Mouse (Mus musculus) stomach, embryonic 15.5 days (tissue): ENCODE results near the gene Itga11. TPM values are rescaled to one million over a fixed set of nuclear protein-coding genes. Genes with fewer than 3 reads are reported as not detected.
A peak's percentile ranks its signal among the peaks of the same experiment; 100 is the strongest.

Experiments
- ATAC-seq: fragments of 200-750 bp; cut with Nextera tagmentation; 2 replicates; pipeline ENCODE4 v1.8.0; 2017; ENCODE audit warnings: low read depth, moderate number of reproducible peaks, moderate TSS enrichment; ENCODE audit not compliant: insufficient read depth, low FRiP score
- H3K27ac ChIP-seq: fragments of 300-500 bp; sonication (generic); 2 replicates; pipeline ENCODE4 v1.5.1; 2015; ENCODE audit warnings: mild to moderate bottlenecking, inconsistent platforms
- H3K27me3 ChIP-seq: fragments of 300-500 bp; sonication (generic); replicated peaks from 2 replicates; pipeline ENCODE4 v1.6.1; 2015; ENCODE audit warnings: inconsistent platforms
- H3K36me3 ChIP-seq: fragments of 300-500 bp; sonication (generic); 2 replicates; pipeline ENCODE4 v1.6.1; 2015; ENCODE audit warnings: inconsistent platforms
- H3K4me1 ChIP-seq: fragments of 300-500 bp; sonication (generic); 2 replicates; pipeline ENCODE4 v1.6.1; 2015; ENCODE audit warnings: inconsistent platforms
- H3K4me2 ChIP-seq: fragments of 300-500 bp; sonication (generic); 2 replicates; pipeline ENCODE4 v1.6.1; 2015; ENCODE audit warnings: mild to moderate bottlenecking, inconsistent platforms
- H3K4me3 ChIP-seq: fragments of 300-500 bp; sonication (generic); replicated peaks from 2 replicates; pipeline ENCODE4 v1.5.1; 2015; ENCODE audit warnings: inconsistent platforms
- H3K9ac ChIP-seq: fragments of 300-500 bp; sonication (generic); 2 replicates; pipeline ENCODE4 v1.6.1; 2015; ENCODE audit warnings: inconsistent platforms
- H3K9me3 ChIP-seq: fragments of 300-500 bp; sonication (generic); 2 replicates; pipeline ENCODE4 v1.6.1; 2016; ENCODE audit warnings: inconsistent platforms
- WGBS: fragments of 180-500 bp; shearing (Covaris S2); methylation state at CpG from one replicate; pipeline ENCODE4 v1.1.7; 2015; 5-methylcytosine and 5-hydroxymethylcytosine counted together
- polyA plus RNA-seq: library from polyadenylated mRNA; unstranded; fragments of >200 nt; fragmentation: Nextera tagmentation; extraction: Ambion mirVana; gene quantifications from 2 replicates; pipeline ENCODE4 v1.2.1, GENCODE M21; 2015

The Itga11 gene
- polyA plus RNA-seq, 1 experiment from 2014 or later = 1.4 TPM

GRCm38 (mm10) chr9:62825791-62826393 lies 148.3 kb downstream of the Itga11 start:
- Histone ChIP-seq H3K27ac (peak overlapping the region; percentile 40), H3K4me3 (no peak overlapping the region), H3K9me3 (no peaks in the 10 kb centered on the region), H3K4me2 (no peak overlapping the region), H3K27me3 (no peaks in the 10 kb centered on the region), H3K4me1 (peaks cover 9% of the 10 kb centered on the region; the same call in 1 of the 2 replicates), H3K9ac (no peak overlapping the region), H3K36me3 (no peaks in the 10 kb centered on the region)
- 13% methylated on average over 9 of the region's 9 CpGs for WGBS
- no peak for ATAC-seq

GRCm38 (mm10) chr9:62826456-62826855 lies 148.8 kb downstream of the Itga11 start:
- 22% methylated on average over 7 of the region's 7 CpGs for WGBS
- no peak for ATAC-seq
- Histone ChIP-seq H3K9ac (no peak overlapping the region), H3K27ac (peak overlapping the region; percentile 40), H3K27me3 (no peaks in the 10 kb centered on the region), H3K4me1 (peaks cover 9% of the 10 kb centered on the region; the same call in 1 of the 2 replicates), H3K4me3 (no peak overlapping the region), H3K36me3 (no peaks in the 10 kb centered on the region), H3K4me2 (no peak overlapping the region), H3K9me3 (no peaks in the 10 kb centered on the region)

- H3K9ac ChIP-seq = no peak overlapping the region
- peaks cover 9% of the 10 kb centered on the region; the same call in 1 of the 2 replicates for H3K4me1 ChIP-seq
- H3K27ac ChIP-seq = peak overlapping the region; percentile 77
Observed at GRCm38 (mm10) chr9:62827939-62828652, 150.5 kb downstream of the Itga11 start.

DNA sequence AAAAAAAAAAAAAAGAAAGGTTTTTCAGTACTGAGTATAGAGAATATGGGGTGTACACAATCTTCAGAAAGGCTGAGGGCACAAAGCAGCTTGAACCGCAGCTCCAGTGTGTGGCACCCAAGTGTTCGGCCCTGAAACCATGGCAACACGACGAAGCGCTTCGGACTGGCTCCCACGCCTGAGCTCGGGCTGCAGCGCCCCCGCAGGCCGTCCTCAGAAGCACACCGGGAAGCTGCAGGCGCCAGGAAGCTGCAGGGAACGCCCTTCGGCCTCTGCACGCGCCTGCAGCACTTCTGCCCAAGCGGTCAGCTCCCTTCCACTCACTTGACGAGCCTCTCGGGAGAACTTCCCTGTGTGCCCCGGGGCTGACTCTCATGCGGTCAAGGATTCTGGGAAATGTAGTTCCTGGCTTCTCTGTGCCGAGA lies 151.0 kb downstream of the Itga11 start:
- Histone ChIP-seq H3K36me3 (no peaks in the 10 kb centered on the region), H3K4me1 (peaks cover 9% of the 10 kb centered on the region; the same call in 1 of the 2 replicates), H3K27me3 (no peaks in the 10 kb centered on the region), H3K4me2 (peak overlapping the region; percentile 56), H3K27ac (peak overlapping the region; percentile 77), H3K4me3 (peak overlapping the region; percentile 23), H3K9ac (no peak overlapping the region), H3K9me3 (no peaks in the 10 kb centered on the region)
- peak; percentile 94 for ATAC-seq
- WGBS = under 1% methylated on average over 23 of the region's 23 CpGs

More at GRCm38 (mm10) chr9:62827939-62828652, 150.5 kb downstream of the Itga11 start:
- Histone ChIP-seq H3K36me3 (no peaks in the 10 kb centered on the region), H3K4me2 (peak overlapping the region; percentile 56), H3K27me3 (no peaks in the 10 kb centered on the region), H3K9me3 (no peaks in the 10 kb centered on the region), H3K4me3 (peak overlapping the region; percentile 23)
- 0 out of 2 replicates have a peak, but pooled peaks have one; percentile 3 for ATAC-seq
- 6% methylated on average over 24 of the region's 24 CpGs for WGBS

- WGBS = 72% methylated on average over 6 of the region's 6 CpGs
- no peak overlapping the region for H3K4me2 ChIP-seq
- H3K9me3 ChIP-seq = no peaks in the 10 kb centered on the region
- no peak overlapping the region for H3K9ac ChIP-seq
- H3K4me1 ChIP-seq = peaks cover 9% of the 10 kb centered on the region; the same call in 1 of the 2 replicates
- ATAC-seq = no peak
- no peaks in the 10 kb centered on the region for H3K27me3 ChIP-seq
- no peak overlapping the region for H3K4me3 ChIP-seq
- no peaks in the 10 kb centered on the region for H3K36me3 ChIP-seq
- no peak overlapping the region for H3K27ac ChIP-seq
Observed at GRCm38 (mm10) chr9:62829877-62830276, 152.3 kb downstream of the Itga11 start.

Other genes starting within 250 kb of the Itga11 start
- 9.6 and 10.2 TPM in 2 replicates for gene Coro2b, start 140.8 kb upstream of the Itga11 start, polyA plus RNA-seq
- 17.1 and 18.7 TPM in 2 replicates for gene Fem1b, start 134.1 kb downstream of the Itga11 start, polyA plus RNA-seq
- gene Cln6, start 161.0 kb downstream of the Itga11 start, polyA plus RNA-seq = 22.3 and 24.3 TPM in 2 replicates
- gene Calml4, start 180.3 kb downstream of the Itga11 start, polyA plus RNA-seq = 55.5 and 58.4 TPM in 2 replicates